Comparison of ENCODE assay signal across 8 mouse cellular contexts in the genomic region with DNA sequence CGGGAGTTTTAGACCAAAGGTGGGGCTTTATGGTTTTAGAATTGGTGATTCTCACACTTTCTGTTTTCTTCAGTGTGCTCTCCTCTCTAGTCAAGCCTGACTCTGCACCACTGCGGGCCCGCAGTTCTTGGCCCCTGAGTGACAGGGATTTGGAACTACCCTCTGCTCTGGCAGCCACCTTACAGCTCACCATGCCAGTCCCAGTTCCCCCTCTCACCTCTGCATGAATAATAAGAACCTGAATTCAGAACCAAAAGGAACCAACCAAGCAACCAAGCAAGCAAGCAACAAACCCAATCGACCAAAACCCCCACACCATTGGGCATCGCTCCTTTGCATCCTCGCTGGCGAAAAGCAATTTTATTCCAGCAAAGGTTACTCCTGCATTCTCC. TPM values are rescaled to one million over a fixed set of nuclear protein-coding genes. Genes with fewer than 3 reads are reported as not detected.
A peak's percentile ranks its signal among the peaks of the same experiment; 100 is the strongest.
DNase-seq lines count a peak whose midpoint lies in the region; ATAC-seq and TF ChIP-seq lines count a peak whose summit lies in the region.

No protein-coding gene starts in this region.

- TF ChIP-seq POLR2A in embryonic fibroblast, embryonic 13.5 days (IDR thresholded peaks at IDR 0.05; ENCODE audit: low read depth, low read length): no peak

- 16% methylated on average over 7 of the region's 7 CpGs for WGBS in lung, embryonic 15.5 days
- 12% methylated on average over 7 of the region's 7 CpGs for WGBS in intestine, postnatal 0 days
- 11% methylated on average over 7 of the region's 7 CpGs for WGBS in neural tube, embryonic 15.5 days

- H3K4me1 ChIP-seq in lung, embryonic 15.5 days: 0 out of 2 replicates have a peak, but pooled peaks cover 9% of the 10 kb centered on the region
- H3K4me1 ChIP-seq in embryonic fibroblast, embryonic 13.5 days (ENCODE audit: control insufficient read depth, insufficient read depth, low read length): peaks cover 5% of the 10 kb centered on the region
- 0 out of 2 replicates have a peak, but pooled peaks cover 2% of the 10 kb centered on the region for H3K4me1 ChIP-seq in intestine, postnatal 0 days (replicated peaks; ENCODE audit: control insufficient read depth, insufficient read depth, low read length)
- peaks cover 12% of the 10 kb centered on the region for H3K4me1 ChIP-seq in neural tube, embryonic 15.5 days

- DNase-seq in lung, postnatal 36 days: no peak
- no peak for DNase-seq in cerebellum, postnatal 14 days
- no peak for DNase-seq in gastrocnemius, postnatal 14 days
- no peak for DNase-seq in ovary, postnatal 14 days (ENCODE audit: low spot score)

- no peak for ATAC-seq in lung, embryonic 15.5 days (ENCODE audit: borderline replicate concordance, extremely low read depth, low FRiP score, low TSS enrichment)
- no peak for ATAC-seq in intestine, postnatal 0 days
- ATAC-seq in neural tube, embryonic 15.5 days (ENCODE audit: low FRiP score): peak; percentile 43

- H3K36me3 ChIP-seq in lung, embryonic 15.5 days: no peaks in the 10 kb centered on the region
- no peaks in the 10 kb centered on the region for H3K36me3 ChIP-seq in intestine, postnatal 0 days (ENCODE audit: control insufficient read depth, insufficient read depth)
- H3K36me3 ChIP-seq in neural tube, embryonic 15.5 days: no peaks in the 10 kb centered on the region

- intact Hi-C loops in gastrocnemius, postnatal 14 days (cut with DNase I; ENCODE audit: low total_unique reads): no loop called here

- H3K9me3 ChIP-seq in lung, embryonic 15.5 days: no peaks in the 10 kb centered on the region
- no peaks in the 10 kb centered on the region for H3K9me3 ChIP-seq in intestine, postnatal 0 days (ENCODE audit: control insufficient read depth)
- H3K9me3 ChIP-seq in neural tube, embryonic 15.5 days (replicated peaks): no peaks in the 10 kb centered on the region

- no peaks in the 10 kb centered on the region for H3K27me3 ChIP-seq in lung, embryonic 15.5 days
- H3K27me3 ChIP-seq in intestine, postnatal 0 days (replicated peaks; ENCODE audit: control insufficient read depth, insufficient read depth, low read length): no peaks in the 10 kb centered on the region
- H3K27me3 ChIP-seq in neural tube, embryonic 15.5 days (replicated peaks): no peaks in the 10 kb centered on the region

- no peak for TF ChIP-seq CTCF in embryonic fibroblast, embryonic 13.5 days (IDR thresholded peaks at IDR 0.05; ENCODE audit: borderline replicate concordance, insufficient read depth, low read length)
- TF ChIP-seq CTCF in intestine, postnatal 0 days (IDR thresholded peaks at IDR 0.05; ENCODE audit: low read depth): no peak

- H3K4me2 ChIP-seq in lung, embryonic 15.5 days: peak overlapping the region; percentile 93
- H3K4me2 ChIP-seq in intestine, postnatal 0 days (replicated peaks; ENCODE audit: low read depth): peak overlapping the region; percentile 84
- peak overlapping the region; percentile 81 for H3K4me2 ChIP-seq in neural tube, embryonic 15.5 days

- no peak overlapping the region for H3K27ac ChIP-seq in lung, embryonic 15.5 days
- no peak overlapping the region for H3K27ac ChIP-seq in embryonic fibroblast, embryonic 13.5 days (ENCODE audit: insufficient read depth, low read length)
- no peak overlapping the region for H3K27ac ChIP-seq in intestine, postnatal 0 days (ENCODE audit: low read depth, low read length)
- peak overlapping the region; percentile 91 for H3K27ac ChIP-seq in neural tube, embryonic 15.5 days (replicated peaks)

- H3K9ac ChIP-seq in lung, embryonic 15.5 days: 0 out of 2 replicates have a peak overlapping the region, but pooled peaks have one; percentile 24
- H3K9ac ChIP-seq in intestine, postnatal 0 days (ENCODE audit: low read depth, low read length): no peak overlapping the region
- H3K9ac ChIP-seq in neural tube, embryonic 15.5 days (replicated peaks): peak overlapping the region; percentile 80

- H3K4me3 ChIP-seq in lung, embryonic 15.5 days: peak overlapping the region; percentile 72
- peak overlapping the region; percentile 31 for H3K4me3 ChIP-seq in embryonic fibroblast, embryonic 13.5 days (ENCODE audit: insufficient read depth, low read length)
- H3K4me3 ChIP-seq in intestine, postnatal 0 days (ENCODE audit: low read depth, low read length): peak overlapping the region; percentile 87
- H3K4me3 ChIP-seq in neural tube, embryonic 15.5 days (replicated peaks): peak overlapping the region; percentile 92

RNA-seq across cellular contexts. Expression of gene Herc3, which starts 0.4 kb away (rescaled TPM):
- 9.3 and 9.9 TPM in 2 replicates for polyA plus RNA-seq in lung, embryonic 15.5 days (2015; fragmentation: Nextera tagmentation; extraction: Ambion mirVana)
- 13.5 and 16.7 TPM in 2 replicates for polyA plus RNA-seq in embryonic fibroblast, embryonic 13.5 days (2011; ENCODE audit: insufficient read length, low read depth, missing spikeins)
- 14.3 and 18.7 TPM in 2 replicates for polyA plus RNA-seq in intestine, postnatal 0 days (2015; fragmentation: Nextera tagmentation; extraction: Ambion mirVana)
- 29.2 and 38.0 TPM in 2 replicates for polyA plus RNA-seq in neural tube, embryonic 15.5 days (2015; fragmentation: Nextera tagmentation; extraction: Ambion mirVana)
- total RNA-seq in gastrocnemius, postnatal 14 days (2021): 10 to 100 TPM; 50.8 to 58.8 TPM

Comparison
In these comparisons a context has a peak if more than half of its experiments do, and no peak if none do; other contexts are left out.
1. H3K4me3 ChIP-seq: peak in every context shown above with its lines; median percentile 92 in neural tube, embryonic 15.5 days; 87 in intestine, postnatal 0 days; 72 in lung, embryonic 15.5 days; 31 in embryonic fibroblast, embryonic 13.5 days.